Mouse (Mus musculus) mesoderm, embryonic 11.5 days (tissue): ENCODE results near the gene Gdap2.

Experiments used
- DNase-seq: peaks from one replicate; pipeline ENCODE4 v3.0.0-alpha.2; 2012; ENCODE audit warnings: low read depth, low spot score

The Gdap2 gene

GRCm38 (mm10) chr3:100246286-100246825 is 84.2 kb downstream of the Gdap2 start:
- DNase-seq = no peak
